Mouse (Mus musculus) urinary bladder, postnatal 25 days (tissue): ENCODE results near the gene Prdx2.

Experiments
- DNase-seq: peaks from one replicate; pipeline ENCODE4 v3.0.0; 2022; ENCODE audit warnings: low spot score

Prdx2 gene

DNA sequence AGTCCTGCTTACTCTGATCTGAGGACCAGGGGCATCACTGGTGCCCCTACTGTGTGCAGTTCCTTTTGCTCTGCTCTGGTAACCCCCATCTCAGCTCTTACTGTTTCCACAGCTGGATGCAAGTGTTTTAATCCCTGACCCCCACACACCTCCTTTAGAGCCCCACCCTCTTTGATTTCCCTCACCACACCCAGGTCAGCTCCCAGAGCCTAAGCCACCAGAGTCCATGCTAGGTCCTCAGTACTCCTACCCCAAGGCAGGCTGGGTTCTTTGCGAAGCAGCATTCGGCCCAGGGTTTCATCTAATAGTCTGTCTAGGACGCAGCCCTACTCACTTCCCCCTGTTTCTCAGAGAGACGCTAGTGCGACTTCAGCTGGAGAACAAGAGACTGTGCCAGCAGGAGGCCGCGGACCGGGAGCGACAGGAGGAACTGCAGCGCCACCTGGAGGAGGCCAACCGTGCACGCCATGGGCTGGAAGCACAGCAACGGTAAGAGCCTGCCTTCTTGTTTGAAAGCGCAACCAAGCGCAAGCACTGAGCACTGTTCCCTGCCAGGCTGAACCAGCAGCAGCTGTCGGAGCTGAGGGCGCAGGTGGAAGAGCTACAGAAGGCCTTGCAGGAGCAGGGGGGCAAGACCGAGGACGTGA, 28.4 kb downstream of the Prdx2 start:
- DNase-seq, result peak; percentile 91

DNA sequence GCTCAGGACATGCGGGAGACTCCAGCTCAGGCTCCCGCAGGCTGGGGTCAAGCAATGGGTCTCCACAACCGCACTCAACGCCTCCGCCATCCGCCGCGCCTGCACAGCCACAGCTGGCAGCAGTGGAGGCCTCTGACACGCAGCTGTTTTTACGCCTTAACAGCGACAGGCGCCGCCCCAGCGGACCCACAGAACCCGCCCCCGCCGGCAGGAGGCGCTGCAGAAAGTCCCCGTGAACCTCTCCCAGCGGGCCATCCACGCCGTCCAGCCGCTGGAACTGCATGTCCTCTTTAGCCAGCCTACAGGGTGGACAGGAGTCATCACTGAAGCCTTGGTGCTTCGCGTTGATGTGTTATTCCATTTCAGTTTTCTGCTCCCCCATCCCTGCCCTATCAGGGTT, 38.3 kb downstream of the Prdx2 start:
- peak; percentile 43 for DNase-seq

DNA sequence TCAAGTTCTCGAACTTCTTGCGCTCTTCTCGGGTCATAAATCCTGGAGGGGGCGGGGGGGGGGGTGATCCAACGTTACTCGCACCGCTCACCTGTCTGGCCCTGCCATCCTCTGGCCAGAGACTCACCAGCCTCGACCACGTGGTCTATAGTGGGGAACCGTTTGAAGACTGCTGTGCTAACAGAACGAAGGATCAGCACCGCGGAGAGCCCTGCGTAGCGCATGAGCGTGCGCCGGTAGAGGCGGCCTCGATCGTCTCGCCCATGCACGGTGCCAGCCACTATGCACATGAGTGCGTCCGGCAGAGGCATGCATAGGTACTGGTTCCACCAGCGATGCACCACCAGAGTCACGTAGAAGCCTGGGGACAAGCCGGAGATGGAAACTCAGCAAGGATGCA, 41.9 kb downstream of the Prdx2 start:
- DNase-seq, result no peak

DNA sequence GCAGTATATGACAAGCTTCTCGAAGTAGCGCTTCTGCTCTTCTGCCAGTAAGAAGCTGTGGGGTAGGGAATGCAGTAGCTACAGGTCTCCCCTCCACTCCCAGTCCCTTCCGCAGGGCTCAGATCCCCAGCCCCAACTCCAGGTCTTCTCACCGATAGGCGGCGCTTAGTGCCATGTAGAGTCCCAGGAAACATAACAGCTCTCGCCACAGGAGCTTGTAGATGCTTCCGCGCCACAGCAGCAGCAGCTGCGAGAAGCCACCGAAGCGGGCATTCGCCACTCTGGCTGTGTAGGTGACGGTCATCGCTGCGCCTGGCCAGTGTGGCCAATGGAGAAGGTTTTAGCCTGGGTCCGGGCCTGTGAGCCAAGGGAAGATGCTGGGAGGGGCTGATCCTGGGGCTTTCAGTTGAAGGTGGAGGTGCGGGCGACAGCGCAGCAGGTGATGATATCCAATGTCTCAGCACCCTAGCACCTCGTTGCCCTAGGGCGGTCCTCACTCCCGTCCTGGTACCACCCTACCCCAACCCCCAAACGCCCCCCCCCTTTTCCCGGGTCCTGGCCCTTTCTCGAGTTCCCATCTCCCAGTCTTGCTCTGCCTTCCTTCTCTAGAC, 43.9 kb downstream of the Prdx2 start:
- DNase-seq, result peak; percentile 67

DNA sequence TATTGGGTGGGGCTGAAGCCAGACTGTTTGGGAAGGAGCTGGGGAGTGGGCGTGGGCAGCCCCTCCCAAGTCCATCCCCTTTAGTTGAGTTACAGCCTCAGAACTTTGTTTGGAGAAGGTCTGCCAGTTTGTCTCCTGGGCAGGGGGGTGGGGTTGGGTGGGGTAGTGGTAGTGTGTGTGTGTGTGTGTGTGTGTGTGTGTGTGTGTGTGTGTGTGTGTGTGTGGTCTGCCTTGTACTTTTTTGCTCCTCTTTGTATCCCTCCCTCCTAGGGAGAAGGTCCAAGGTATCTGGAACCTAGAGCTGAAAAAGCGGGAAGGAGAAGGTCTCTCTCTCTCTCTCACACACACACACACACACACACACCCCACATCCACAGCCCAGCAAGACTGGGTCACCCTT, 45.0 kb downstream of the Prdx2 start, which contains the start of gene Best2:
Gene Best2, minus strand, starts transcription at position 101 of the 400 bp plus-strand sequence.
- no peak for DNase-seq

DNA sequence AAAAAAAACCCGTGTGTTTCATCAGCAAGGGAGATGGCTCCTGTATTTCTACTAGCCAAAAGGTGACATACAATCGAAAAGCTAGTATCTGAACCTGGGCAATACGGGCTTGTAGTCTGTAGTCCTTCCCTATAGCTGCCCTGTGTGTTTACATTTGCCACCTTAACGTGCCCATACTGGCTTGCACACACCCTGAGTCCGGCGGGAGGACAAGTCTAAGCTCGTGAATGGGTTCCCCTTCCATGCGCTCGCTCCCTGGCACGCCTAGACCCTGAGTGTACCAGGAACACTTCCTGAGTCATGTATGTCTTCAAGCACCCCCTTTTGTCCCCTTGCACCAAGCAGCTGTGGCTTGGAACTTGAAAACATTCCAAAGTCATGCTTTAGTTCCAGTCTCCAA, 47.3 kb downstream of the Prdx2 start:
- no peak for DNase-seq

DNA sequence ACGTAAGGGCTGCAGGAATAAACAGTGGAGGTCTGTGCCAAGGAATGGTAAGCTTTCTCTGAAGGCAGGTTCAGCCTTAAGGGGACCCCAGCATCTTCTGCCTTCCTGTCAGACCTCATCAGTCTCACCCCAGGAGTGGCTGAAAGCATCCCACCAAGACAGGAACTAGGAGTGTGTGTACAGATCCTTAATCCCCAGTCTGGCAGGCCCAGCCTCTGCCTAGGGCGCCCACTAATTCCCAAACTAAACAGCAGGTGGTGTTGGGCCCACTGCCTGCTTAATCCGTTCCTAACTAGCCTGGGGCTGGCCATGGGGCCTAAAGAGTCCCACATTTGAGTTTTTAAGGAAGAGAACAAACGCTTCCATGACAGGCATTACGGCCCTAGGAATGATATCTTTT, 47.8 kb downstream of the Prdx2 start:
- no peak for DNase-seq

DNA sequence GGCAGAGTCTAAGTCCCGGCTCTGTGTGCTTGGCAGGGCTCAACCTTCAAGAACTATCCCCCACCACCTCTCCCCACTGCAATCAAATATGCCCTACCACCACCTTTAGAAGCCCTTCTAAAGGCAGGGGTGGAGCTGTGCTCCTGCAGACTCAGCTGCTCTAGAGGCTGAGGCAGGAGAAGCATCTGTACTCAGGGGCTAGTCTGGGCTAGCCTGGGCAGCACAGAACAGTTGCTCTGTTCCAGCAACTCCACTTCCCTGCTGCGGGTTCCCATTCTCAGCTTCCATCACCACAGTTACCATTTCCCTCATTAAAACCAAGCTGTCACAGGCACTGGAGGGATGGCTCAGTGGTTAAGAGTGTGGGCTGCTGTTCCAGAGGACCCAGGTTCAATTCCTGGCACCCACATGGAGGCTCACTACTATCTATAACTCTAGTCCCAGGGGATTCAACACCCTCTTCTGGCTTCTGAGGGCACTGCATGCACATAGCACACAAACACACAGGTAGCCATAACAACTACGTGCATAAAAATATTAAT, 52.2 kb downstream of the Prdx2 start:
- DNase-seq, result no peak

DNA sequence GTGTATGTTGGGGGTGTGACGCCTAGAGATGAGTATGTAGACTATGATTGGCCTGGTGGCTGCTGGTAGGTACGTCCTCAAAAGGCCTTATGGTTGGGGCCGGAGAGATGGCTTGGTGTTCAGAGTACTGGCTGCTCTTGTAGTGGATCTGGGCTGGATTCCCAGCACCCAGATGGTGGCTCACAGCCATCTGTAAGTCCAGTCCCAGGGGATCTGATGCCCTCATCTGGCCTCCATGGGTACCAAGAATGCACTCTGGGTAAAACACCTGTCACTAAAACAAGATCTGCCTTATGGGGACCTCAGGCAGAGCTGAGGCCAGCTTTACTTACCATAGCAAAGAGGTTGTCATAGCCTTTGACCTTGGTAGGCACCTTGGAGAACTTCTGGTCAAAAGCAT, 54.5 kb downstream of the Prdx2 start:
- DNase-seq, result no peak
